Mouse (Mus musculus): ENCODE measurements around the gene Fam184b.

Fam184b gene

GRCm38 (mm10) chr5:45584601-45585000 is 54.8 kb downstream of the Fam184b start:
- Histone ChIP-seq H3K27me3 (ENCODE audit: insufficient read depth, low read length) (peaks cover 17% of the 10 kb centered on the region), H3K4me3 (replicated peaks; ENCODE audit: low read length) (0 out of 2 replicates have a peak overlapping the region, but pooled peaks have one; percentile 26), H3K4me1 (replicated peaks; ENCODE audit: low read depth, low read length) (peaks cover 9% of the 10 kb centered on the region), H3K9me3 (ENCODE audit: low read length) (no peaks in the 10 kb centered on the region), H3K36me3 (ENCODE audit: insufficient read depth, low read length) (no peaks in the 10 kb centered on the region)
- TF ChIP-seq POU5F1 (IDR thresholded peaks at IDR 0.05; ENCODE audit: borderline replicate concordance, low read length) (no peak), CTCF (conservative IDR thresholded peaks at IDR 0.05; ENCODE audit: low read length) (no peak), NANOG (IDR thresholded peaks at IDR 0.05; ENCODE audit: borderline replicate concordance, low read length) (no peak)

- no peak overlapping the region for H3K4me3 ChIP-seq (replicated peaks; ENCODE audit: low read length)
- H3K4me1 ChIP-seq (replicated peaks; ENCODE audit: low read depth, low read length), result peaks cover 9% of the 10 kb centered on the region
- TF ChIP-seq CTCF (conservative IDR thresholded peaks at IDR 0.05; ENCODE audit: low read length) (no peak), NANOG (IDR thresholded peaks at IDR 0.05; ENCODE audit: borderline replicate concordance, low read length) (no peak), POU5F1 (IDR thresholded peaks at IDR 0.05; ENCODE audit: borderline replicate concordance, low read length) (no peak)
- no peaks in the 10 kb centered on the region for H3K9me3 ChIP-seq (ENCODE audit: low read length)
- no peaks in the 10 kb centered on the region for H3K36me3 ChIP-seq (ENCODE audit: insufficient read depth, low read length)
- peaks cover 17% of the 10 kb centered on the region for H3K27me3 ChIP-seq (ENCODE audit: insufficient read depth, low read length)
These were observed 59.1 kb downstream of the Fam184b start for GRCm38 (mm10) chr5:45580279-45580678.

DNA sequence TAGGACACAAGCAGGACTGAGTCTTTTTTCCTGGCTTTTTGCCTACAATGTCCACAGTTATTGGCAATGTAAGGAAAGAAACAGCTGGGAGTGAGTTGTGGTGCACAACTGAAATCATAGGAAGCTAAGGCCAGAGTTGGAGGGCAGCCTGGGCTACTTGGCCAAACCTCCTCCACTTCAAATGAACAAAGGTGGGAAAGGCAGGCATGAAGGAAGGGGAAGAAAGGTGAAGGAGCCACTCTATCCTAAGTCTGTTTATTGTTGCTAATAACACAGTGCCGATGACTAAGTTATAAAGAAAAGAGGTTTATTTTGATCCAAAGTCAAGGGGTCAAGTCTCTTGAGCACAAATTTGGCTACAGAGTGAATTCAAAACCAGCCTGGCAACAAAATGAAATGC is 62.0 kb downstream of the Fam184b start:
- Histone ChIP-seq H3K27me3 (ENCODE audit: insufficient read depth, low read length) (peaks cover under 1% of the 10 kb centered on the region; the same call in 1 of the 2 replicates), H3K4me1 (replicated peaks; ENCODE audit: low read depth, low read length) (peaks cover 11% of the 10 kb centered on the region), H3K9me3 (ENCODE audit: low read length) (no peaks in the 10 kb centered on the region), H3K36me3 (ENCODE audit: insufficient read depth, low read length) (no peaks in the 10 kb centered on the region), H3K4me3 (replicated peaks; ENCODE audit: low read length) (no peak overlapping the region)
- TF ChIP-seq POU5F1 (IDR thresholded peaks at IDR 0.05; ENCODE audit: borderline replicate concordance, low read length) (no peak), NANOG (IDR thresholded peaks at IDR 0.05; ENCODE audit: borderline replicate concordance, low read length) (no peak), CTCF (conservative IDR thresholded peaks at IDR 0.05; ENCODE audit: low read length) (no peak)

- H3K4me3 ChIP-seq (replicated peaks; ENCODE audit: low read length), result no peak overlapping the region
- H3K36me3 ChIP-seq (ENCODE audit: insufficient read depth, low read length), result no peaks in the 10 kb centered on the region
- H3K9me3 ChIP-seq (ENCODE audit: low read length), result no peaks in the 10 kb centered on the region
- peaks cover 13% of the 10 kb centered on the region for H3K4me1 ChIP-seq (replicated peaks; ENCODE audit: low read depth, low read length)
- no peaks in the 10 kb centered on the region for H3K27me3 ChIP-seq (ENCODE audit: insufficient read depth, low read length)
- TF ChIP-seq POU5F1 (IDR thresholded peaks at IDR 0.05; ENCODE audit: borderline replicate concordance, low read length) (no peak), NANOG (IDR thresholded peaks at IDR 0.05; ENCODE audit: borderline replicate concordance, low read length) (no peak), CTCF (conservative IDR thresholded peaks at IDR 0.05; ENCODE audit: low read length) (no peak)
These were observed 62.7 kb downstream of the Fam184b start for GRCm38 (mm10) chr5:45576716-45577115.

GRCm38 (mm10) chr5:45572816-45573215 is 66.6 kb downstream of the Fam184b start:
- Histone ChIP-seq H3K4me3 (replicated peaks; ENCODE audit: low read length) (no peak overlapping the region), H3K9me3 (ENCODE audit: low read length) (no peaks in the 10 kb centered on the region), H3K4me1 (replicated peaks; ENCODE audit: low read depth, low read length) (peaks cover 13% of the 10 kb centered on the region), H3K36me3 (ENCODE audit: insufficient read depth, low read length) (no peaks in the 10 kb centered on the region), H3K27me3 (ENCODE audit: insufficient read depth, low read length) (no peaks in the 10 kb centered on the region)
- no peak for TF ChIP-seq NANOG (IDR thresholded peaks at IDR 0.05; ENCODE audit: borderline replicate concordance, low read length)
- no peak for TF ChIP-seq CTCF (conservative IDR thresholded peaks at IDR 0.05; ENCODE audit: low read length)
- TF ChIP-seq POU5F1 (IDR thresholded peaks at IDR 0.05; ENCODE audit: borderline replicate concordance, low read length), result no peak

- H3K4me3 ChIP-seq (replicated peaks; ENCODE audit: low read length), result no peak overlapping the region
- H3K27me3 ChIP-seq (ENCODE audit: insufficient read depth, low read length), result no peaks in the 10 kb centered on the region
- H3K9me3 ChIP-seq (ENCODE audit: low read length), result no peaks in the 10 kb centered on the region
- no peaks in the 10 kb centered on the region for H3K36me3 ChIP-seq (ENCODE audit: insufficient read depth, low read length)
- TF ChIP-seq CTCF (conservative IDR thresholded peaks at IDR 0.05; ENCODE audit: low read length) (no peak), NANOG (IDR thresholded peaks at IDR 0.05; ENCODE audit: borderline replicate concordance, low read length) (no peak), POU5F1 (IDR thresholded peaks at IDR 0.05; ENCODE audit: borderline replicate concordance, low read length) (no peak)
- 0 out of 2 replicates have a peak, but pooled peaks cover under 1% of the 10 kb centered on the region for H3K4me1 ChIP-seq (replicated peaks; ENCODE audit: low read depth, low read length)
These were observed 73.6 kb downstream of the Fam184b start for GRCm38 (mm10) chr5:45565829-45566228.

- Histone ChIP-seq H3K9me3 (ENCODE audit: low read length) (no peaks in the 10 kb centered on the region), H3K4me3 (replicated peaks; ENCODE audit: low read length) (no peak overlapping the region), H3K36me3 (ENCODE audit: insufficient read depth, low read length) (no peaks in the 10 kb centered on the region), H3K27me3 (ENCODE audit: insufficient read depth, low read length) (no peaks in the 10 kb centered on the region), H3K4me1 (replicated peaks; ENCODE audit: low read depth, low read length) (peaks cover 9% of the 10 kb centered on the region)
- TF ChIP-seq NANOG (IDR thresholded peaks at IDR 0.05; ENCODE audit: borderline replicate concordance, low read length), result no peak
- no peak for TF ChIP-seq POU5F1 (IDR thresholded peaks at IDR 0.05; ENCODE audit: borderline replicate concordance, low read length)
- TF ChIP-seq CTCF (conservative IDR thresholded peaks at IDR 0.05; ENCODE audit: low read length), result no peak
These were observed 75.4 kb downstream of the Fam184b start for GRCm38 (mm10) chr5:45564054-45564453.

DNA sequence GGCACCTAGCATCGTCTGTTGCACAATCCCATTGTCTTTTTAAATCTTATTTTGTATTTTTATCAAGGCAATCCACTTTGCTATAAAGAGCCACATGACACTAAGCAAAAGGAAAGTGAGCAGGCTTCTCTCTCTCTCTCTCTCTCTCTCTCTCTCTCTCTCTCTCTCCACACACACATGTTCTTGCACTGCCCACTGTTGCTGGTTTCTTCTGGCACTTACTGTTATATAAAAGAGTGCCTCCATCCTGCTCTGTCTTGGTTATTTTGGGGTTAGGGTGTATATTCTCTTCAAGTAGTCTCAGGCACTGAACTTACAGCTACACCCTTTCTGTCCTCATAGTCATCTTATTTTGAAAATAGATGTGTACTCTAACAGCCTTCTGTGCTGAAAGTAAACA is 89.8 kb downstream of the Fam184b start:
- no peaks in the 10 kb centered on the region for H3K36me3 ChIP-seq (ENCODE audit: insufficient read depth, low read length)
- no peak for TF ChIP-seq NANOG (IDR thresholded peaks at IDR 0.05; ENCODE audit: borderline replicate concordance, low read length)
- H3K9me3 ChIP-seq (ENCODE audit: low read length), result peaks cover 15% of the 10 kb centered on the region

DNA sequence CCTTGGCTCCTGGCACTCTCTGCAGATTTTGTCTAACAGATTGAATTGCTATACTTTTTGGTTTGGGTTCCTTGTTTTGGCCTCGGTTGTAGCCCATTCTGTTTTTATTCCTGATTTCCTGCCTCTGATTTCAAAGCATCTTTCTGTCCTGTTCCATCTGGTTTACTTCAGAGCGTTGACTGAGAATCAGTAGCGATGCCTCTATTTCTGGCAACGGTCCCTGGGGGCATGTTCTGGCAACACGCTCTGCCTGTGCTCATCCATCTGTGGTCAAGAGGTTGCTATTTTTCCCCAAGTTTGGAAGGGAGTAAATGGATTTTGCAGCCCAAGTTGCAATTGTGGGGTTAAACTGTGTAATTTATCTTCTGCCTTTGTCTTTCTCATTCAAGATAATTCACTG is 96.0 kb downstream of the Fam184b start:
- no peak for TF ChIP-seq POU5F1 (IDR thresholded peaks at IDR 0.05; ENCODE audit: borderline replicate concordance, low read length)
- TF ChIP-seq CTCF (conservative IDR thresholded peaks at IDR 0.05; ENCODE audit: low read length), result no peak
- TF ChIP-seq NANOG (IDR thresholded peaks at IDR 0.05; ENCODE audit: borderline replicate concordance, low read length), result no peak
- peaks cover 15% of the 10 kb centered on the region for H3K9me3 ChIP-seq (ENCODE audit: low read length)
- peaks cover 16% of the 10 kb centered on the region; the same call in 1 of the 2 replicates for H3K27me3 ChIP-seq (ENCODE audit: insufficient read depth, low read length)

More for the DNA sequence above, 89.8 kb downstream of the Fam184b start:
- peaks cover 10% of the 10 kb centered on the region for H3K4me1 ChIP-seq (replicated peaks; ENCODE audit: low read depth, low read length)
- H3K4me3 ChIP-seq (replicated peaks; ENCODE audit: low read length), result no peak overlapping the region
- no peaks in the 10 kb centered on the region for H3K27me3 ChIP-seq (ENCODE audit: insufficient read depth, low read length)

More for the DNA sequence above, 96.0 kb downstream of the Fam184b start:
- H3K4me3 ChIP-seq (replicated peaks; ENCODE audit: low read length), result no peak overlapping the region
- H3K36me3 ChIP-seq (ENCODE audit: insufficient read depth, low read length), result no peaks in the 10 kb centered on the region
- H3K4me1 ChIP-seq (replicated peaks; ENCODE audit: low read depth, low read length), result peaks cover 2% of the 10 kb centered on the region; the same call in 1 of the 2 replicates

All from E14TG2a.4 (cell line).